Mouse (Mus musculus): ENCODE measurements at regions not wholly inside any gene's neighbourhood (a gene's known extent, or its start where the extent isn't known, plus 50 kb on each side); places are given as distances from the start of the nearest gene placed in this dataset.
A peak's percentile ranks its signal among the peaks of the same experiment; 100 is the strongest.

DNA sequence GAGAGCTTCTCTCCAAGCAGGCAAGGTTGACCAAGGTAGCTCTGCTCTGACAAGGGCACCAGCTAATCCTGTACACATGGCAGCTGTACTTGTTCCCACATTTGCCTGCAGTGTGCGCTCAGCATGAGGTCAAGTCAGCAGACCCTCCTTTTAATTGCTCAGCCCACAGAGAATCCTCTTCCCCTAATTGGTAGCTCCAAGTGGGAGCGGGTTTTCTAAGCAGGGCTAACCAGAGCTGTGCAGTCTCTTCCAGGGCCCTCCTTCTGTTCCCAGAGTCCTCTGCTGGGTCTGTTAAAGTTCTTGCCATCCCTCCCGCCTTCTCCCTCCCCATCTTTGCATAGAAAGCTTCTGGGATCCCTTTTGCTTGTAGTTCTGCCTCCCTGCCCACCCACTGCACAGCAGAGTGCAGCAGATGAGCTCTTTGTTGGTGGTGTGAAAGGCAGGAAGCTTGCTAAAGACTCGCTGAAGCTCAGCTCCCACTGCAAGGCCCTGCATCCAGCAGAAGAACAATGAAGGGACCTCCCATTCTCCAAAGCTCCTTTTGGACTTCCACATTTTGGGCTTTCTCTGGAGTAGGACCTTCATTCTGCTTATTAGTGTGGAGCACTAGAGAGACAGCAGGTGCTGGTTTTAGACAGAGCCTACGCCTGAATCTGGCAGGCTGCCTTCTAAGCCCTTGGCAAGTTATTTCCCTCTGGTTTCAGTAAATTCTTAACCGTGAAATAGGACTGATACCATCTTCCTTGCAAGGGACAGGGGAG is 235.3 kb upstream of the Serp2 start:
- peak; percentile 68 to 79 for DNase-seq (ENCODE audit: low spot score in 2 of 2)

DNA sequence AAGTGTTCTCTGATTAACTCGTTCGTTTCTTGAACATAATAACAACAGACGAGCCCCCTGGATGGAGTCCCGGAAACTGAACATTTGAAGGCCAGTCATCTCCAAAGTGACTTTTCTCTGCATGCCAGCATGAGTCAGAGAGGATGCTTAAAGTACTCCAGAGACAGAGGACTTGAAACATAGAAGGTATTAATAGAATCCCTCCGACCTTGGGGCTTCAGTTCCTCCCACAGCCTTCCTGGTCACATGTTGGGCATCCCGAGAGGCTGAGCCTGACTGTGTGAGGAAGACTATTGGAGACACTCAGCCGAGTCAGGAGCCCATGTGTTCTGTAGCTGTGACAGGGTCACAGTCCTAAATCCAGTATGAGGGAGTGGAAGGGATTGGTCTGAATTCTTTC is 232.7 kb upstream of the Serp2 start:
- DNase-seq (ENCODE audit: low spot score in 2 of 2): no peak

DNA sequence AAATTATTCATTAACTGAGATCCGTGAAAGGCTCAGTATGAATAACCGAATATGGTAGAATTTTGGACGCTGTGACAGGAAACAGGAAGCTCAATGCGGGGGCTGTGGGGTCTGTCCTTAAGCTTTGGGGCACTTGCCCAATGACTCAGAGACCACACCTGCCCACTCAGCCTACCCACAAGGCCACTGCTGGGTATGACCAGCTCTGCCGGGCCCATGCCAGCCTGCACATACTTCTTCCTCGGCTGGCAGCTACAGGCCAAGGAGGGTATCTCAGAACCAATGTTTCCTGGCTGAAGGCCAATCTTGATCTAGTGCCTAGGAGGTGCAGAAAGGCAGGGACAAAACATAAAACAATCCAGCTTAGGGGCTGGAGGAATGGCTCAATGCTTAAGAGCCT is 230.9 kb upstream of the Serp2 start:
- DNase-seq (ENCODE audit: low spot score in 2 of 2): no peak

DNA sequence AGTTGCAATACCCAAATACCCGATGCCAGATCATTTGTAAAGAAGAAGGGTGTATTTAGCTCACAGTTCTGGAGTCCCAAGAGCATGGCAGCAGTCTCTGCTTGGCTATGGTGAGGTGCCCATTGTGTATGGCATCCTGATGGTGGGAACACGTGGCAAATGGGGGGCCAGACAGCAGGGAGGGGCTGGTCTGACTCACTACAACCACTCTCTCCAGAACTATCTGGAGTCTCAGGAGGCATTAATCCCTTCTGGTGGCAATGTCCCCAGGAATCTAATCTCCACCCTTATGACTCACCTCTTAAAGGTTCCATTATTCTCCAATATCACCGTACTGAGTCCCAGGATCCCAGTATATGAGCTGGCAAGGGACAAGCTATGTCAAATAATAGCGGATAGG is 229.5 kb upstream of the Serp2 start:
- DNase-seq (ENCODE audit: low spot score in 2 of 2): no peak

DNA sequence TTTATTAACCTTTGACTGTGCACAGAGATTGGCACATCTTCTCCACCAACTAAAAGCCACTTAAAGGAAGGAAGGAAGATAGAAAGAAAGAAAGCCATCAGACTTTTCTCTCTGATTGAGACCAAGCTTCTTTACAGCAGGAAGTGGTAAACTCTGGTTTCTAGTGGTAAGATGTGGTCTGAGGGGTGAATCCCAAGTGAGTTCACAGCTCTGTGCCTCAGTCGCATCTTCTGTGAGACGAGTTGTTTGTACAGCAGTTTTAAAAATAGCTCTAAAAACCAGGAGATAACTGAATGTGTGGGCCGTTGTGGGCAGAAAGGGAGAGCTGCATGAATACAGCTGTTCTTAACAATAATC is 224.8 kb upstream of the Serp2 start:
- DNase-seq (ENCODE audit: low spot score in 2 of 2): no peak

DNA sequence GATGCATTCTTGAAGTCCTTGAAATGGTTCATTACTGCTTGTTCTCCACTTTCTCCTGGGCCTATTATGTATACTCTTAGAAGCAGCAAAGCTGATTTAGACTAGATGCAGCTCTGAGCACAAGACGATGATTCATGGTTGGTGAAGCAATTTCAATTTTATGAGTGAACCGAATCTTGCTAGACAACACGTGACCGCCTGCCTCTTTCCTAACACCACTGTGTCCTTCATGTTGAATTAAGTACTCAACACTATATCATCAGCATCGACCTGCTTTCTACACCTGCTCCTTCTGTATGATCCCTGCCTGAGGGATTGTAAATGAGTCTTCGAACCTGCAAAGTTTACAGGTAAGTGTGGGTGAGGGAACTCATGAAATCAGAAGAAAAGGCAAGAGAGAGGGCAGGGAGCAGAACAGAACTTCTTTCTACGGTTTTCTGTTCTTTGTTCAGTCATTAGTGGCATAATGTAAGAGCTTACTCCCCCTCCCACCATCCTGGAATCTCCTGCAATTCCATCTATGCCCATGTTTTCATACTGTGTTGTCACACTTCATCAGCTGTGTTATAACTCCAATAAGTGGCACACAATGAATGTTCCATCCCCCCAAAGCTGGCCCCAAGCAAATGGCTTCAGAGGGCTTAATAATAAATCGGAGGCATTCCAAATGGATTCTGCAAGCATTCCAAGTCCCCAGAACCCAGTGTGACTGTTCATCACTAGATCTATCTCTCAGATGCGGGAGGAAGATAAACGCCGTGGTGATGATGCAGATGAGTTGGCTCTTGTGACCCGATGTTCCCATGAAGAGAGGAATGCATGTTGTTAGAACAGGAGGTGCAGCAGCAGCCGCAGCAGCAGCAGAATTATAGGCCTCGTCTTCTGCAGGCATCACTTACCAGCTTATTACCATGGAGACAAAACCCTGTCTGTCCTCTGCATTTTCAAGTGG is 224.2 kb upstream of the Serp2 start:
- DNase-seq (ENCODE audit: low spot score in 2 of 2): no peak

DNA sequence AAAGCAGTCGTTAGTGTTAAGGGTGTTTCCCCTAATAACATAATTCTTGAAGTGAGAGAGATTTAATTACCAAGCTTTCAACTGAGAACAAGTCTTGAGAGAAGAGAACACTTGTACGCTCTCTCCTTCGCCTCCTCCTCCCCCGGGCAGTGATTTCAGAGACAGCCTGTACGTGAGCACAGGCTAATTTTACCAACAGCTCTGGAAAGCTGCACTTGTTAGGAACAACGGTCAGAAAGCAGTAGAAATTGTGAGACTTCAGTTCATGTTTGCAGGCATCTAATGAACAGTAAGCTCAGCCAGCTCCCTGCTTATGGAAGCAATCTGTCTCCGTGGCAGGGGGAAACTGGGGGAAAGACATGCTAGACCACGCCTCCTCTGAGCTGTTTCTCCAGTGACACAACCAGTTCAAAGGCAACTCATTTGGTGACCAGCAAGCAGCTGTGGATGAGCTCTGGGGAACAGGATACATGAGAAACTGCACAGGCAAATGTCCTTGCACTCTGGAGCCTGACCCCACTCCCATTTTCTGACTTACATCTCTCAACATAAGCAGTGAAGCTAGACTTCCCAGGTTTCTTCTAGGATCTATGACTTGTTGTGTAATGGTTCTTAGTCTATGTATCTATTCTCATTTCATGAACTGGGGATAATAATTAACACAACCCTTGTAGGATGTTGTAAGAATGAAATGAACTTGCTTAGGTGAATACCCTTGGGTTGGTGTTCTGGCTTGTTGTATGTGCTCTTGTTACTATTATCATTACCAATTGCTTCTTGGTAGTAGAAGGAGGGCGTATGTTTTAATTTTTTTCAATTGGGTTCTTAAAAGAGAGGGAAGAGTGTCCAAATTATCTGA is 222.1 kb upstream of the Serp2 start:
- peak; percentile 70 to 78 for DNase-seq (ENCODE audit: low spot score in 2 of 2)

DNA sequence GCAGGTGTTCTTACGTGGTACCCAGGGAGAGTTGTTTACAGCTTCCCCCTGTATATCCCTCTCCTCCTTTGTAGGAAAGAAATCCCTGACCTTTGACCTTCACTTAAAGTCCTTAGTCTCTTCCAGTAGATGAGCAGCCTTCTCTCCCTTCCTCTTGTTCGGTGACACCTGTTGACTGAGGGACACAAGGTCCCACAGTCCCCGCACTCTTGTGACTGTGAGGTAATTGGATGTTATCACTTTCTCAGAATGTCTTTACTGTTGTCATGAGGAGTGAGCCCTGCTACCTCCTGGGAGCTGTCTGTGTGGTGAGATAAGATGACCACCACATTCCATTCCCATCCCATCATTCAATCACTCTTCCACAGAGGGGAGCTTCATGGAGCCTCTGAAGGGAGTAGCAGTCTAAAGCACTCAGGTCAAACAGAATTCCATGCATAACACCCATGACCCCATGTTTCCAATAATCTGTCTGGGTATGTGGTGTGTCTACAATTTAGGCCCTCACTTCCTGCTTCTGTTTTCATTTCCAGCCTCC is 218.8 kb upstream of the Serp2 start:
- no peak for DNase-seq (ENCODE audit: low spot score in 2 of 2)

DNA sequence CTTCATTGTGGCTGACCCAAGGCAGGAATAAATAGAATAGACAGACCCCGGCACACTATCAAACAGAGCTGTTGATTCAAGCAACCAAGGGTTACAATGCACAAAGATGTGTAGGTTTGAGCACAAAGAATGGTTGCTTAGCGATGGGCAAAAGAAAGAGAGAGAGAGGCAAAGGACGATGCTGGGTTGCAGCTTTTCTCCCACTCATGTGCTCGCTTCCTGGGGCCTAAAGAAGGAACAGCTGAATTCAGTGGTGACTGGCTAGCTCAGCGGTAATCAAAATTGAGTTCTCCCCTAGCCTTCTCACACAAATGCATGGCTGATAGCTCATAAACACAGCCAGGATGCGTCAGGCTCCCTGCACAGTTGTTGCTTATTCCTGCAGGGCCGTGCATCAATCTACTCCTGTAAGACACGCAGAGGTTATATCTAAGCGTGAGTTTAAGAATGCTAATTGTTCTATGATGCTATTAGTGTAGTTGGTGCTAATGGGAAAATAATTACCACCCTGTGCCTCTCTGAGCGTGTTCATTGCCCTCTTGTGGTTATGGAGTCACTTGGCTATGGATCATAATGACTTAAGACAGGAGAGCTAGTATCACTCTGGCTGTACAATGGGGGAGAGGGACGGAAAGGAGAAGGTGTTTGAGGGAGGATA is 216.2 kb upstream of the Serp2 start:
- no peak for DNase-seq (ENCODE audit: low spot score in 2 of 2)

DNA sequence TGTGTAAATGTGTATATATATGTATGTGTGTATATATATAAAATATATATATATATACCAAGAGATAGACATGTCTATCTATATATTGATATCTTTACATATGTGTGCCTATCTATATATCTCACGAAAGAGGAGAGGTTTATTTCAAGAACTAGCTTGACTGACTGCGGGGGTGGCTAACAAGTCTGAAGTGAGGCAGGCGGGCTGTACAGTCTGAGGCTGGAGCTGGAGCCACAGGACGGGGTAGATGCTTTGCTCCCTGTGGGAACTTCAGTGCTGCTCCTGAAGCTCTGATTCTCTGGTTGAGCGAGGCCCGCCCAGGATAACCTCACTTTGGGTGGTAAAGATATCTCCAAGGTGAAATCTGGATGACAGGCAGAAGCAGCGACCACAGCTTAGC is 213.4 kb upstream of the Serp2 start:
- no peak for DNase-seq (ENCODE audit: low spot score in 2 of 2)

DNA sequence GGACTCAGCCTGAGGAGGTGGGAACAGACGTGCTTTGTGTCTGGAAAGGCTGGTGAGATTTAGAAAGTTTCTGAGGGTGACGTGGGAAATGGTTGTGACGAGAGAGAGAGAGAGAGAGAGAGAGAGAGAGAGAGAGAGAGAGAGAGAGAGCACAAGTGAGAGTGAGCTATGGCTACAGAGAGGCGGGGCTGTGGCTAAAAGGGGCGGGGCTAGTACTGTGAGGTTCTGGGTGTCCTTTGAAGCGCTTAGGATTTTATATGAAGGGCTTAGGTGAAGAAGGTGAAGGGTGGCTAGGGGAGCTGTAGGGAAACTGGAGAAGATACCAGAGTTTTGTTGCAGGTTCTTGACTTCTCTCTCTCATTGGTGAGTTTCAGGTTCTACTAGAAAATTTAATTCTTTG is 210.6 kb upstream of the Serp2 start:
- no peak for DNase-seq (ENCODE audit: low spot score in 2 of 2)

DNA sequence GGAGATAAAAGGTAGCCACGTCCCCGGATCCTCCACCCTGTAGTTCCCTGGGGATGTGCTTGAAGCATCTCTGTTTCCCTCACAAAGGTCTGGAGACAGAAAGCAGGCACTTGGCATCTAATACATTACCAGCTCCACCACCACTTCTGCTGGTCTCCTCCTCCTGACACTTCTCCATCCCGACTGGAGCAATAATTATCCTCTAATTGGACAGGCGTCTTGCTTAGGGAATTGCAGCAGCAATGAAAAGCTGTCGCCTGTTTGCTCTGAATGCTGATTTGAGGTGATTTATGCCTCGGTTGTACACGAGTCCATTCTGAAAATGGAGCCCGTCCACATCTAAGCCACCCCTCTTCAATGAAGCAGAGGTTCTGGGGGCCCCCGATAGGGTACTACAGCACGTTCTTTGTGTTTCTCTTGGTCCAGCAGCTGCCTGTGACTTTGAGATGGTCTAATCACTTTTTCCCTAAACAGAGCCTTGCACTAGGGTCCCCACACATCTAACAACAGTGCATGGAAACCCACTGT is 209.6 kb upstream of the Serp2 start:
- no peak for DNase-seq (ENCODE audit: low spot score in 2 of 2)

DNA sequence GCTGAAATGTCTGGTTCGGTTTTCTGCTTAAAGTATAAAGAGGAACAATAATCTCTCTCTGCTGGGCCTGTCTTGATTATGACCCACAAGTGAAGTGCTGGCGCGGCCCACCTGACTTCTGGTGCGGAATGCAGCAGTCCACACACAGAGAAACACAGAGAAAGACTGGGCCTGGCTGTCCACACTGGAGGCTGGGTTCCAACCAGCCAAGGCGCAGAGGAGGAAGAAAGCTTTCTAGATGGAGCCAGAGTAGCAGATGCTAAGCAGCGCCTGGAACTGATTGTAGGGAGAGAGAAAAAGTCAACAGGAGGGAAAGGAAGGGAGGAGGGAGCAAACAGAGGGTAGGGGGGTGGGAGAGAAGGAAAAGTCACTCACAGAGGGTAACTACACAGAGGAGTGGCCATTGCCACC is 208.4 kb upstream of the Serp2 start:
- DNase-seq (ENCODE audit: low spot score in 2 of 2): peak in 1 of 2 experiments; percentile 70

DNA sequence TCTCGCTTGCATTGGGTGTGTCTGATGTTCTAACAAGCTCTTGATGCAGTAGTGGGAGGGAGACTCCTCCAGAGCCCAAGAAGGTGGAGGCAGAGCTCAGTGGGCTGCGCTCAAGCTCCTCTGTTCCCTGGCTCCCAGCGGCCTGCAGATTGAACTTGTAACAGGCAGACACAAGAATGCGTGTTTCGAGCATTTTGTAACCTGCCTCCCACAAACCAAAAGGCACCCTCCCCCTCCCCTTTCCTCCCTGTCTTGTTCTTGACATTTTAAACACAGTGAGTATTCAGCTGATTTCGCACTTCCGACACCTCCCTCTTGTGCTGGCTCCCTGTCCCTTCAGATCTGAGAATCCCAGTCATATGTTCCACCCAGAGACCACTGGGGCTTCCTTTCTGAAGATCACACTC is 207.7 kb upstream of the Serp2 start:
- peak; percentile 62 to 81 for DNase-seq (ENCODE audit: low spot score in 2 of 2)

DNA sequence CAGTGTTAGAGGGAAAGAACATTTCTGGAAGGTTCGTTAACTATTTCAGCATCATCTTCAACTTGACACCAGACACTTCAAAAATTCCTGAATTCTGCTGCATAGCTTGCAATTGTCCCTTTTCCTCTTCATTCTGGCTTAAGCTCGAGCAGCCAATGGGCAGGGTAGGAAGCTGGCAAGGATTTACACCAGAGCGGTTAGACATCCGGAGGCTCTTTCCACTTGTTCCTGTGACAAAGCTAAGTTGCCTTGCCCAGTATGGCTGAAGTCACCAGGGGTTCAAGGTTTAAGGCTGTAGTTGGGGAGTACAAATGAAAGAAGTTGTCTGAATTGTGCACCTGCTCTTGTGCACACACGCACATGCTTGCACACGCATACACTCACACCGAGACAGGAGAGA is 206.8 kb upstream of the Serp2 start:
- DNase-seq (ENCODE audit: low spot score in 2 of 2): no peak

DNA sequence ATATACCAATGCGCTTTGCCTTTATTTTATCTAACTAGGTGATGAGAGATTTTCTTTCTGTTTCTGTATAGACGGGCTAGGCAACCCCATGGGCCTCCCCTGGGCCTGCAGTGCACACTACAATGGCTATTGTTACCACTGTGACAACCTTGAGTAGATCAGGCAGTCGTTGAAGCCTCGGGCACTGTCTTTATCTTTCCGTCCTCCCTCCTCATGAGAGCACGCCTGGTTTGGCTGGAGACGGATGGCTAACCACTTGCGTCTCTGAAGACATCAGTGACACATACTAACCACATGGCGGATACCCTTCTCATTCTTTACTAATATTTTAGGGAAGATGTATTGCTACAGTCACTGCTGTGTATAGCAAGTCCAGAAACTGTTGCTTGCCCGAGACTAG is 206.1 kb upstream of the Serp2 start:
- no peak for DNase-seq (ENCODE audit: low spot score in 2 of 2)

DNA sequence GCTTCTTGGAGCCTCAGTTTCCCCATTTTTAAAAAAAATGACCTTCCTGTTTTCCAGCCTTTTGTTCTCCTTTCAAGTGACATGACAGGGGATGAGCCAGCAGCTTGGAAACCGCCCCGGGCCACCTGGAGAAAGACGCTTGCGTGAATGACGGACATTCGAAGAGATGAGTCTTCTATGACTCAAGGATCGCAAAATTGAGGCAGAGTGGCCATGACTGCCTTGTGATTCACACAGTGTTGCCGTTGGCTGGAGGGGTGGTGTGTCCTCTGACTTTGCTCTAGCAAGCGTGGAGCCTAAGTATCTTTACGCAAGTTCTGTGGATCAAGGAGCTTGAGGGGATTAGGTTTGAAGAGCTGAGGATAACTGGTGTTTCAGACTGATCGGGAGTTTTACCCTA is 205.0 kb upstream of the Serp2 start:
- peak in 1 of 2 experiments; percentile 10 for DNase-seq (ENCODE audit: low spot score in 2 of 2)

DNA sequence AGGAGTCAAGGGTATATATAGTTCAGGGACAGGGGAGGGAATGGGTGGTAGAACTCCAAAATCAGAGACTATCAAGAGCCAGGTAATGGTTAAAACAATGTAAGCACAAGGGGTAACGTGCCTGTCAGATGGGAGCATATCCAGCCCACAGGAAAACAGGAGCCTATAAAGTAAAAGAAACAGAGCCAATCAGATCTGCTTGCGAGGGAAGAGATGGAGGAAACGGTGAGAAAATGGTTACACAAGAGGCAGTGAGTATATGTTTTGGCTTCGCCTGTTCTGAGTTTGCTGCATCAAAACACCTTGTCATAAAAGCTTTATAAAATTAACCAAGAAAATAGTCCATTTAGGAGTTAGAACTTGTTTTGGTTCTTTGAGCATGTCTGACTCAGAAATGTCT is 204.6 kb upstream of the Serp2 start:
- DNase-seq (ENCODE audit: low spot score in 2 of 2): peak in 1 of 2 experiments; percentile 23

DNA sequence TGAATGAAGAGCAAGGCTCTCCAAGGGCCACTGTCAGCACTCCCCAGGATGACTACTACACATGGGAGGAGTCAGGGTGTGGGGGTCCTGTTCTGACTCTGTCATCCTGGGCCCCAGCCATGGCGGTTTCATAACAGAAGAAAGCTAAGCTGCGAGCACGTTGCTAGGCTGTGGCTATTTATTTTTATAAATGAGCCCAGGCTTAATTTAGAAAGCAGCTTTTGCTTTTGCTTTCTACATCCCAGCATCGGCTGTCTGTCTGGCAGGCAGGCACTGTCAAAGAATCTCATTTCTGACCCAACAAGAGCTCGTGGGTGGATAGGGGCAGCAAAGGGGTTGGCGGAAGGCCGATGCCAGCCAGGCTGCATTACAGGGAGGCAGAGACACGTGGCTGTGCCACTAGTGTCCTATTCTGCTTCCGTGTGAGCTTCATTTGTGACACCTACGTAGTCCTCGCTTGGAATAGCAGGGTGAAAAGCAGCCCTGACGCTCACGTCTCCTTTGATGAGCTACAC is 203.9 kb upstream of the Serp2 start:
- peak; percentile 81 to 89 for DNase-seq (ENCODE audit: low spot score in 2 of 2)

DNA sequence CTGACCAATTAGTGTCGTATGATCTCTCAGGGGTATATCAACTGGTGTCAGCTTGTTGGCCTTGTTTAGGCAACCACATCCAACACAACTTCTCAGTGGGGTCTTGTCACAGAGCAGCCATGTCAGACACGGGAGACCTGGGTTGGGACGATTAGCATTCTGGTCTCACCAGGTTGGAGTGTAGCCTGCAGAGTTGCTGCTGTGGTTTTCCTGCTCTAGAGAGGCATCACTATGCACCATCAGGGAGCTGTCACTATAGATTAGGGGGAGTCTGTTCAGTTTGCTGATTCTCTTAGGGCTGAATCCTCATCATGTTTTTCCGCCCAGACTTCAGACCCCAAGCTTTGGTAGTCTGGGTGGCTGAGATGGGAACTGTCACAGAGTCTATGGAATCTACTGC is 202.7 kb upstream of the Serp2 start:
- no peak for DNase-seq (ENCODE audit: low spot score in 2 of 2)

All from layer of hippocampus, adult 18-20 months (tissue).